Mouse (Mus musculus) cerebellum, adult 2 months (tissue): ENCODE results near the gene Tnf.

ENCODE experiments used
- CTCF ChIP-seq: fragments of 200-500 bp; IDR thresholded peaks from 2 replicates; pipeline ENCODE4 v1.5.1; 2011; ENCODE audit warnings: low read depth, mild to moderate bottlenecking, control low read depth, low read length, moderate library complexity, borderline replicate concordance; ENCODE audit not compliant: insufficient read depth
- POLR2A ChIP-seq: fragments of 200-500 bp; IDR thresholded peaks from 2 replicates; pipeline ENCODE4 v1.6.1; 2011; ENCODE audit warnings: low read length, control low read depth, borderline replicate concordance; ENCODE audit not compliant: insufficient read depth

DNA sequence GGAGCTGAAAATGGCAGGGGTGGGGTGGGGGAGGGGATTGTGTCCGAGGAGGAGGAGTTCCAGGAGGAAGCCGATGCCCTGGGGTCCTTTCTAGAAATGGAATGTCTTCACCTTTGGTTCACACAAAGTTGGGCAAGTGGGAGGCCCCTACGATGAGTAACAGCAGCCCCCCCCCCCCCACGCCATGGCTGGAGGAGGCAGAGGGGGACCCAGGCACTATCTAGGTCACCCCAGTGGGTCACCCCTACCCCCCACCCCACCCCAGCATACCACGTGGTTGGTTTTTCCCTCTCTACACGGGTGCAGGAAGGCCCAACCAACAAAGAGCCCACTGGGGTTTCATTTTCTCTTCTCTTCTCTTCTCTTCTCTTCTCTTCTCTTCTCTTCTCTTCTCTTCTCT is 4.7 kb downstream of the Tnf start:
- no peak for TF ChIP-seq CTCF
- TF ChIP-seq POLR2A, result no peak
